Mouse (Mus musculus): Measurements from ENCODE around the gene Gfm1.

The Gfm1 gene

DNA sequence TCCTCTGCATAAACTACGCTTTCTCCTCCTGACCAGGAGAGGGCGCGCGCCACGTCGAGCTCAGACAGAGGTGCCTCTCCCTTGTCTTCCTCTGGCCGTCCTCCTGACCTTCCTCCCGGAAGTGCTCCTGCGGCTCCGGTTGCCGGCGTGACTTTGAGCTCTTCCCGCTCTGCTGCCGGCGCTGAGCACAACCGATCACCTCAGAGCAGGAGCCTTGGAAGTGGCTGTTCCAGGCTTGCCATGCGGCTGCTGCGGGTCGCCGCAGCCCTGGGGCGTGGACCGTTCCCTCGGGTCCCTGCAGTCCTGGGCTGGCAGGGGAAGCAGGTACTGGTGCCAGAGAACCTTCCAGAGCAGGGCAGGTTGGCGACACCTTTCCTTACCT is at the start of gene Gfm1:
Gene Gfm1, plus strand, starts transcription at position 98 of the 382 bp plus-strand sequence.
- DNase-seq (ENCODE audit: low spot score) = peak; percentile 86

DNA sequence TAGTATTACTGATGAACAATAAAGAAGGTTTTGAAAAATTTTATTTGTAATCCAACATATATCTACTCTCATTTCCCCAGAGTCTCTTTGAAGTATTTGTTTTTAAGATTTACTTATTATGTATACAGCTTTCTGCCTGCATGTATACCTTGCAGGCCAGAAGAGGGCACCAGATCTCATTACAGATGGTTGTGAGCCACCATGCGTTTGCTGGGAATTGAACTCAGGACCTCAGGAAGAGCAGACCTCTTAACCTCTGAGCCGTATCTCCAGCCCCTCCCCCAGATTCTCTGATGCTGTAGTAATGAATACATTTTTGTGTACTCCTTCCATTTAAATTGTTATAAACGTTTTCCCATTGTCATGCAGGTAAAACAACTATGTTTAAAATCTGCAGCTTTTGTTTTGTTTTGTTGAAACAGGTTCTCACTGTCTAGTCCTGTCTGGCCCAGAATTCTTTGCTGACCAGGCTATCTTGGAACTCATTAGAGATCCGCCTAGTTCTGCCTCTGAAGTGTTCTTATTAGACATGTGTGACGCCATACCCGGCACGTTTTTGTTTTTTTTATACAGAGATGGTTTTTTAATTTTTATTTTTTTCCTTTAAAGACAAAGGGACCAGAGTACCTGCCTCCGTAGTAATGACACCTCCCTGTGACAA is 428 bp upstream of the Gfm1 start:
- no peak for DNase-seq (ENCODE audit: low spot score)

DNA sequence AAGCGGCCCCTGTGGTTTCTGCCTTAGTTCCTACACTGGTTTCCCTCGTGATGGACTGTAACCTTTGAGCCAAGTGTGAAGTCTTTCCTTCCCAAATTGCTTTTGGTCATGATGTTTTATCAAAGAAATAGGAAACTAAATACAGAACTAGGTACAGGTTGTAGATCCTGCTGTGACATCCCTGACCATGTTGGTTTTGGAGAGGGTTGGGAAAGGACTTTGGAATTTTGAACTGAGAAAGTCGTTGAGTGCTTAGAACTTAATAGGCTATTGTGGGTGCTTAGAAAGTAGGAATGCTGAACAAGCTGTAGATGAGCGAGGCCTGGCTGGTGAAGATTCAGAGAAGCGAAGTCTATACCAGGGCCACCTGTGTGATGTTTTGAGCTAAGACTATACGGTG is 4.1 kb downstream of the Gfm1 start:
- DNase-seq (ENCODE audit: low spot score) = no peak

DNA sequence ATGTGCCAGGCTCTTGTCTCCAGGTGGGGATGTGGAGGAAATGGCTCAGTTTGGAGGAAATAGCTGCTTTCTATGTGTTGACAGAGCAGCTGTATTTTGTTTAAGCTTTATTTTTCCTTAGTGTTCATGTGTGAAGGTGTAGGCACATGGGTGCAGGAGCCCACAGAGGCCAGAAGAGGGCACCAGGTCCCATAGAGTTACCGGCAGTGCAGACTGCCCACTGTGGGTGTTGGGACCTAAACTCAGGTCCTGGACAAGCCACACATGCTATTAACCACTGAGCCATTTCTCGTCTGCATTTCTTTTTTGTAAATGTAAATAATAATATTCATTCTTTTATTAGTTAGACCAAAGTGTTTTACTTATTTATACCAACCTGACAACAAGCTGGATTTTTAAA is 17.2 kb downstream of the Gfm1 start:
- no peak for DNase-seq (ENCODE audit: low spot score)

DNA sequence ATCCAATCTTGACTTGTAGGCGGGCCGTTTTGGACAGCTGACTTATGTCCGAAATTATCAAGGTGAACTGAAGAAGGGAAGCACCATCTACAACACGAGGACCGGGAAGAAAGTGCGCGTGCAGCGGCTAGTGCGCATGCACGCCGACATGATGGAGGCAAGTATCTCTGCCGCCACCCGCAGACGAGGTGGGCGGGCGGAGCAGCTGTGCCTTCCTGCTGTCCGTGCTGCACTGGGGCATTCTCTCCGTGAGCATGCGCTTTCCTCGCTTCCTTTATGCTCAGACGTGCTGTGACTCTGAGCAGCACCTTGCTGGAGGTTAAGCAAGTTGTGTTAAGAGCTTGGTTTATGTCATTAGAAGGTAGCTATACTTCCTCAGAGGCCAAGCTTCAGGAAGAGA is 19.8 kb downstream of the Gfm1 start:
- no peak for DNase-seq (ENCODE audit: low spot score)

DNA sequence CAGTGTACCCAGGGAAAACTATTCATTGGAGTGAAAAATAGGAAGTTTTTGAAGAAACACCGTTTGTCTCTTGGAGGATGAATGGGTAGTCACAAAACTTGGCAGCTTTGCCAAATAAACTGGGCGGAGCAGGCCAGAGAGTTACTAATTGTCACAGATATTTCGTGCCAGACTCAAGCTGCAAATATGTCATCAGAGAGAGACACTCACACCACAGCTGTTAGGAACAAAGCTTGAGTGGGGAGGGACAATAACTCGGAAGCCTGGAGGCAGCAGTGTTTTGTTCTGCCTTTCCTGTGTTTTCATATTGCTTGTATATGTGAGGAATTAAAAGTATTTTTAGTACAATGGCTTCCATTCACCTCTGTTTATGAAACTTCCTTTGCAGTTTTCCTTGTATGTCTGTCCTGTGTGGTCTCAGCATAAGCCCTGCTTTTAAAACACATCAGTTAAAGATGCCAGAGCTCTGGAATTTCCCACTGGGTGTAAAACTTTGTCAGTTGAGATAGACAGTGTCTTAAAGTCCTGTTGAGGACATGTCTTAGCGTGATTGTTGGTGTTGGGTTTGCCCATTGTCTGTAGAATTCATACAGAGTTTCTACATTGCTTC is 20.8 kb downstream of the Gfm1 start:
- no peak for DNase-seq (ENCODE audit: low spot score)

DNA sequence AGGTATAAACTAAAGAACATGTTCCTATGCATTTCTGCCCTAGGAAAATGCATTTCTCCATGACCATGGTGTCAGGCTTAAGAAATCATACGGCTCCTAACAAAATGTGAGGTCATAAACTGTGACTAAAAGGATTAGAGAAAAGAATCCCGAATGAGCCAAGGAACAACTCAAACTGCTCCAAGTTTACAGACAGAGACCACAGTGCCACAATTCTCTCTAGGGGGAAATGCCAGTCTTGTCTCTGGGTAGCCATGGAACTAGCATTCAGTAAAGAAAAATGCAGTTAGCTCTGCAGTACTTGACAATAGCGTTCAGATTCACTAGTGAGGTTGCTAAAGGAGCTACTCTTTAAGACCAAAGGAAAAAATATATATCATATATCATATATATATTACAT is 30.0 kb downstream of the Gfm1 start:
- DNase-seq (ENCODE audit: low spot score) = no peak

DNA sequence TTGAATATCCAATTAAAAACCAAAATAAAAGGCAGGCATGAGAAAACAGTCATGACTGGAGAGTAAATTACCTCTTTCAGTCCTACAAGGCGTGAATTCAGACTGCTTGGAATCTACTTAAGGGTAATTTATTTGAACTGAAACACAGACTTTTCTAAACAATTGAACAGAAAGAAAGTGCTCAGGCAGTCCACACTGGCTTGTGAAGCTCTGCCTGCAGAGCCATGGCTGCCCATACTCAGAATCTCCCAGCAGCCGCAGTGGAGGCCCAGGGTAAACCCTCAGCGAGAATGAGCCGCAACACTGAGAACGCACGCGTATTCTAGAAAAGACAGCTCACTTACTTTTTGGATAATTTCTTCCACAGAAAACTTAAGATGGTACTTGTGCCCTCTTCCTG is 32.1 kb downstream of the Gfm1 start:
- DNase-seq (ENCODE audit: low spot score) = no peak

DNA sequence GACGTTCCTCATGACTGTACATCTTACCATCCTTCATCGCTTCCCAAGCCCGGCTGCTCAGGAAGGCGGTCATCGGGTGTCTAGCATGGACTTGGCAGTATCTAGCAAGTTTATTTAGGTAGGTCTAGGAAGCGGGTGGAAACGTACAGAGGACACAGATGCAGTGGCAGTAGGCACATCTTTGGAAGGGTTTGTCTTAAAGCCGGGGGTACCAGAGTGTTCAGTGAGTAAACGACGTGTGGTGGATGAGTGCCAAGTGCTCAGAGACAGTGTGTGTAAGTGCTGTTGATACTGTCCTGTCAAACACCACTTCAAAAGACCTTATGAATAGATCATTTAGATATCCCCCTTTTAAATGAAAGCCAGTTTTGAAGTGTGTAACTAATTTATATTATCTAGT is 32.7 kb downstream of the Gfm1 start:
- DNase-seq (ENCODE audit: low spot score) = no peak

DNA sequence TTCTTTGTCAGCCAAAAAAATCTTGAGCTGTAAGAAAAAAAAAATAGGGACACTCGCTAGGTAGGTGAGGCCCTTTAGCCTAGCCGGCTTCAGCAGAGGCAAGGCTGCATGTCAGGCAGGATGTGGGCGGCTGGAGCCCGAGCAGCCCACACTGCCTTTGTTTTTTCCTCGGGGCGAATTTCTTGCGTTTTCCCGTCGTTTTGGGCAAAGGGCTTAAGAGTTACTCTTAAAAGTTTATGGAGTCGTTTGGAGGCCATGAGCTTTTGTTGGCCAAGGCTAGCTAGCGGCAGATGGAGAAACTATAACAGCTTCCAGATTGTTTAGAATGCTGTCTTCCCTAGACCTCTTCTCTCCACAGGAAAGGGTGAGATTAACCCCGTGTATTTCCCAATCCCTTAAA is 33.1 kb downstream of the Gfm1 start:
- no peak for DNase-seq (ENCODE audit: low spot score)

DNA sequence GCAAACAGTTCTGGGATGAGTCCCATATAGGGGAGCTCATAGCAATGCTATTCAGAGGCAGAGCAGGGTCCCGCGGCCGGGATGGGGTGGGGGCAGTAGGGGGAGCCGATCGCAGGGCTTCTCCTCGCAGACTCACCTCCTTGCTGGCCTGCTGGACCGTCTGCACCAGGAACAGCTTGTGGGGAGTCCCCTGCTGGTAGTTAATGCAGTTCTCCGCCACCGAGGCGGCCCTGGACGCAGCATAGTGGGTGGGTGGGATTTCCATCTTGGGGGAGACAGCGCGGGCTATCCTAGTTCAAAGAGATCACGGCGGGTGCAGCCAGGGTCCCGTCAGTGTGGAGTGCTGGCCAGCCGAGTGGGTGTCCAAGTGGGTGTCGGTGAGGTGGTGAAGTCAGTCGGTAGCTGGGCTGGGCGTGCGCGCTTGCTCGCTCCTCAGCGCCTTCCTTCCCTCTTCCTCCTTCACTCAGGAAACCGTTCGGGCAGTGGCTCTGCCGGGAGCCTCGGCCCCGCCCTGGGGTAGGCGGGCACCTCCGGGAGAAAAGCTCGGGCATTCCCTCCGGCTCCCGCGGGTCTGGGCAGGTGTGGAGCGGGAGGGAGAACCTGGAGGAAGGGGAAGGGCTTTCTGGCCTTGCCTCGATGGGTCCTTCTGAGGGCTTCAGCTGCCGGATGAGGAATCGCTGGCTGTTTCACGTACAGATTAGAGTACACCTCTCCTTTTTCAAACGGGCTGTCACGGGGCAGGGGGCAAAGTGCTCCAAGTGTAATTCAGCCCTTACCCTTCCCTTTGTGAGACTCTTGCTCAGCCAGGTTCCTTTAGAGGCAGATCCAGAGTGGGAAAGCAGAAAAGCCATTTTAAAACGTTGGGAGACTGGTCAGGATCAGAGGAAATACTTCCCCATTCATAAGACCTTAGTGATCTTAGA is 33.8 kb downstream of the Gfm1 start, which contains the start of gene Lxn:
Gene Lxn, minus strand, starts transcription at position 477 of the 923 bp plus-strand sequence.
- peak; percentile 69 for DNase-seq (ENCODE audit: low spot score)

DNA sequence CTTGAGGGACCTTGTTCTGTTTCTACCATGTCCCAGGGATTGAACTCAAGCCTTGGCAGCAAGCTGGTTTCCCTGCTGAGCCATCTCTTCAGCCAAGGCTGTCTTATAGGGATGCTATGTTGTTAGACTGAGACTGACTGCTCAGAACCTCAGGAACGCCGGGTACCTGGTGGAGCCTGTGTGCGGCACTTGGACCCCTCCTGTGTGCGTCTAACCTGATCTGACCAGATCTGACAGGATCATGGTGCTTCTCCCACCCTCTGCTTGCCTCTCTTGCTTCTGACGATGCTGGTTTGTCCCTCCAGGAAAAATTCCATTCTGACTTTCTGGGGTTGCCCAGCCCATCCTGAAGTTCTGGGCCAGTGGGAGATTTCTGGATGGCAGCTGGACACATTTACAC is 36.7 kb downstream of the Gfm1 start:
- DNase-seq (ENCODE audit: low spot score) = no peak

DNA sequence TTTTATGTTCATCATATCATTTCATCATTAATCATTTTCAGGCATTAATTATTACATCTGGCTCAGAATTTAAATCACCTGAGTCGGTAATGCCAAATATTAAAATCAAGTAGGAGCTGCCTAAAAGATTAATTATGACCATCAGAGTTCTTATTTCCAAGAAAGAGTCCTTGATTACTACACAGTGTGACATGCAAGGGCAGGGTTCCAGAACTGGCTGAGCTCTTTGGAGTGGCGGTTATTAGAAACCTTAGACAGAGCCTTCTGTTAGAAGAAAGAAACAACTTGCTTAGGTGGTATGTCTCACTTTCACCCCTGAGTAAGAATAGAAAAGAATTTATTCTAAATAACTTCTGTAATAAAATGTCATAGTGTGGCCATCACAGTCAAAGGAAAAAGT is 37.4 kb downstream of the Gfm1 start:
- no peak for DNase-seq (ENCODE audit: low spot score)

DNA sequence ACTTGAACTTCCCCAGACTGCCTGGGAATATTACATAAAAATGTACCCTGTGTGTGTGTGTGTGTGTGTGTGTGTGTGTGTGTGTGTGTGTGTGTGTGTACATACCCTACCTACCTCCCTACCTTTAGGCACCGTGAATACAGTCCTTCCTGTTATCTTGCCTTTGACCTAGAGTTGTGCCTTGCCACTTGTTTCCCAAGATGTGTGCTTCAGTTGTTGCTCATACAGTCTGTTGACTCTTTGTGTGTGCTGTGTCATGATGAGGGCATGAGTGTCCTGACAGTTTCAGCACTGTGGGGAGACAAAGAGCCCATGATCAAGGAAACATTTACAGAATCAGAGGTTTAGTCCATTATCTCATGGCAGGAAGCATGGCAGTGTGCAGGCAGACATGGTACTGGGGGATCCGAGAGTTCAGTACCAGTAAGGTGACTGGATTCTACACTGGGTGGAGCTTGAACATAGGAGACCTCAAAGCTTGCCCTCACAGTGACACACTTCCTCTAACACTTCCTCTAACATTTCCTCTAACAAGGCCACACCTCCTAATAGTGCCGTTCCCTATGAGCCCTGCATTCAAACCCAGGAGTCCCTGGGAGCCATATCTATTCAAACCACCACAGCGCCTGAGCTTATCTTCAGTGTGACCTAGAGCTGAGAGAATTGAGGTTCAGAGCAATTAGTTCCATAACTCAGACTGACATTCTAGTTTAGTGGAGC is 41.7 kb downstream of the Gfm1 start:
- no peak for DNase-seq (ENCODE audit: low spot score)

DNA sequence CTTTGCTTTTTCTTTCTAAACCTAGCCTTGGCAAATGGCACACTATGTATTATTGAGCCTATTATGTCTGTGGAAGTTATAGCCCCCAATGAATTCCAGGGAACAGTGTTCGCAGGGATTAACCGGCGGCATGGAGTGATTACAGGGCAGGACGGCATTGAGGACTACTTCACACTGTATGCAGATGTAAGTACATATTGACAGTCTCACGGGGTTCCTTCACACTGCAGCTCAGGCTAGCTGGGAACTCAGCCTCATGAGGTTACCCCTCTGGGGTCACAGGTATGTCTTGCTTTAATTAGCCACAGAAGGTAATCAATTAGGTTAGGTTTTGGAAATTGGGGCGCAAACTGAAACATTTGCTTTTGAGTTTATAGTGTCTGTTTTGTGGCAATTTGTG is 43.5 kb downstream of the Gfm1 start:
- DNase-seq (ENCODE audit: low spot score) = no peak

DNA sequence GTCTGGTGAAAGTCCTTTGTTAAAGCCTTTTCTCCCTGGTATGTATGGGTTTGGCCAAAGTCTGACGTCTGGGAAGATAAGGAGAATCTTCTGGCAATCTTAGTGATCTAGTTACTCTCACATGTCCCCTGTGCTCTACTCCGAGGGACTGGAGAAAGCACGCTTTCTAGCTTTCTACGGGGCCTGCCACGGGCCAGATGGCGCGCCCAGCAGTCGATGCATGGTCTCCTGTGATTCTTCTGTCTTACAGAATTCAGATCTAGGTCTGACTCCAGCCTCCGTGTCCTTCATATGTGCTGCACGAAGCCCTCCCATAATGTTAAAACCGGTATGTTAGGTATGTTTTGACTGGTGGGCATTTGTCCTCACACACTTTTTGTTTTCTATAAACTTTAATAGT is 49.9 kb downstream of the Gfm1 start:
- DNase-seq (ENCODE audit: low spot score) = no peak

DNA sequence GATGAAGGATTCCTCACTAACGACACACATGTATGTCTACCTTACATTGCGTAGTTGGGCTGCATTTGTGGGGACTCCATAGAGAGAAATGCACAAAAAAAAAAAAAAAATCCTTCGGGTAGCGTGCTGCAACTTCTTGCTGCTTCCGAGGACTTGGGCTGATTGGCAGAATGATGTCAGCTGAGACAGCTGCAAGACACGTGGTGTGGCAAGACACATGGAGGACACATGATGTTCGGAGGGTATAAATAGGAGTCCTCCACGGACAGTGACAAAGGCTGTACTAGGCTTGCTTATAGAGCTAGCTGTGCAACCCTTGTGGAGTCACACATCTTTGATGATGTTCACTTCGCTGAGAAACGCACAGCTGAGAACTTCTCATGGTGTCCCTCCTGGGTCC is 52.5 kb downstream of the Gfm1 start:
- no peak for DNase-seq (ENCODE audit: low spot score)

DNA sequence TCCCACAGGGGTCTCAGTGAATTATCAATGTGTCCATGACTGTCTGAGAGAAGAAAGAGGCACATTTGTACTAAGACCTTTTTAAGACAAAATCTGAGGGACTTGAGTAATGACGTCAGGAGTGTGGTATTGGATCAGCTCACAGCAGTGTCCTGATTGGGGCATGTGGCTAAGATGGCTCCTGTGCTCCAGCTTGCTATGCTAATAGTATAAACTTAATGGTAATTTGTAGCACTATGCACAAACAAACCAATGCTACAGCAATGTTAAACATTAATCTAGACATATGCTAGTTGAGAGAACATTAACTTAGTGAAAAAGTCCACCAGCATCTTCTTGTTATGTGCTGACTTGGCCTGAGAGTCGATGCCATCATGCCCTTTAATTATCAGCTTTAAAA is 55.3 kb downstream of the Gfm1 start:
- no peak for DNase-seq (ENCODE audit: low spot score)

DNA sequence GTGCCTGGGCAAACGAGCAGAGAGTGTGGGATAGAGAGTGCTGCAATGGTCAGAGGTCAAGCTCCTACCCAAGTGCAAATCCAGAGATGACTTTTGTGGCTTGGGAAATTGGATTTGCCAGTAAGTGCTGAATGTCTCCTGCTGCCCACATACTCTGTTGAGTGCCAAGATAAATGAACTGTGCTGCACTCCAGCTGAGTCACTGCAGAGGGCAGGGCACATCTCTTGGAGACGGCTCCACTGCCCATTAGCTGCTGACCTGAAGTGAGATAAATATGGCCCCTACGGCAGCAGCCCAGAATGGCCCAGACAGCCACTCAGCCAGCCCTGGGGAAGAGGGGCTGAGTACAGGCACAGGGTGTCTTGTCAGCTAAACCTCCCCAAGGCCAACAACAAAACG is 60.3 kb downstream of the Gfm1 start:
- DNase-seq (ENCODE audit: low spot score) = no peak

DNA sequence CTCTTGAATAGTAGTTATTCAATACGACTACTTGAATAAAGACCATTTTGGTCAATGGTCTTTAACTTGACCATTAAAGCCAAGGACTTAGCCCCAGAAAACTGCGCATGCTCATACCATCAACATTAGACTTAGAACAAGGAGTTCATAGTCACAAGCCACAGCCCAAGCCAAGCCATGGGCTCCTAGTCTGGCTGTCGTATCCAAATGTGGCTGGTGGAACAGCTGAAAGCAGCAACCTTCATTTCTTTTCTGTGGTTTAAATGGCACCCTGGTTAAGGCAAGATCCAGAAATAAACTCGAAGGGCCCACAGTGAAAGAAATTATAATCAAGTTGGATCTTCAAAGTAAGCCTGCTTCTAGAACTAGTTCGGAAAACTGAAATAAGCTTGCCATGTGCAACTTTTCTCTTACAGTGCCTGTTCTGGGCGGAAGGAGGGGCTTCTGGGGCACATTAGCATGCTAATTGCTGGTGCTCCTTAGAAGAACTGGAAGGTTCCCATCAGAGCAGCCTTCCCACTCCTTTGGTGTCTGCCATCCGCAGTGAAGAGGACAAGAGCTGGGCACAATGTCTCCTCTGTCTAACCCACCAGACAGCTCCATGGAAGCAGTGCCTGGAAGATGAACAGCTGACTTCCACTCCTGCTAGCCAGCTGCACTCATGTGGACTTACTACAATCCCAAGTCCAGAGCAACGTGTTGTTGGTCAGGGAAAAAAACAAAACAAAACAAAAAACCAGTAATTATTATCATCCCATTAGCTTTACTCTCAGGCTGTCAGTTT is 62.4 kb downstream of the Gfm1 start:
- DNase-seq (ENCODE audit: low spot score) = no peak

DNA sequence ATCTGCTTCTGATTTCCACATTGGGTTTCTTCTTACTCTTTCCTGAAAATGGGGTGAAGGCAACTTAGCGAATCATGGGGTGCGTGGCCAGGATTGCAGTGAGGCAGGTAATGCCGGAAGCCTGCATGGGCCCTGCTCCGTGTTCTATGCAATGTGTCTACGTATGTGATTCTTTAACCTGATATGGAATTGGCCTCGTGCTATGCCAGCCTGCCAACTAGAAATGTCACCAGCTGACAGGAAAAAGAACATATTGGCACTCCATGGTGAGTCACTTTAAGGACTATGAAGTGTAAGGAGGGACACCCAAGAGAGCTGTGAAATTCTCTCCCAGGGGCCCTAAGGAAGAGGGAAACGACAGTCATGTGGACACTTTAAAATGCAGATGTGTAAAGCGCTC is 63.2 kb downstream of the Gfm1 start:
- DNase-seq (ENCODE audit: low spot score) = no peak

DNA sequence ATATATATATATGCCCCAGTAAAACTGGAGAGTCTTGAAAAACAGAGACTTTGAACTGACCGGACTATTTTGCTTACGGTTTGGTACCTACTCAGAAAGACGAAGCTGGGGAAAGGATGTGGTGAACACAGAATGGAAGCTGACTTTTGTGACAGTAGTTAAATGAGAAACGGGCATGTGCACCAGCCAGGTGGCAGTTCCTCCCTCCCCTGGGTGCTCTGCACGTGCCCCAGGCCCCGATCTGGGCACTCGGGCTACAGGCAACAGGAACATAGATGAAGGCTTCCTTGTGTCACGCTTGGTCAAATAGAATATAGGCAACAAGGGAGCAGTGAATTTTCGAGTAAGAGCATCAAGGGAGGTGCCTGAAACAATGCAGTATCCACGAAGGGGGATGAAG is 66.4 kb downstream of the Gfm1 start:
- DNase-seq (ENCODE audit: low spot score) = no peak

All from testis, postnatal 14 days (tissue).